ENCODE assay signal across 13 mouse cellular contexts in genomic region chr12:83551305-83551704, GRCm38 (mm10).
"Had no signal": no experiment of that assay in that cellular context is flagged by ENCODE, and none has a peak within 500 bp of the region (broad histone marks: within the 10 kb centered on the region; RNA-seq: fewer than 3 reads in every experiment).

No protein-coding gene starts in this region.

- H3K9me3 ChIP-seq: midbrain, embryonic 10.5 days; midbrain, embryonic 12.5 days; midbrain, embryonic 15.5 days; neural tube, embryonic 12.5 days; stomach, embryonic 15.5 days had no signal

- H3K27me3 ChIP-seq: midbrain, embryonic 12.5 days; midbrain, embryonic 15.5 days; neural tube, embryonic 12.5 days; stomach, embryonic 15.5 days had no signal

- H3K27ac ChIP-seq: midbrain, embryonic 10.5 days; midbrain, embryonic 12.5 days; midbrain, embryonic 15.5 days; neural tube, embryonic 12.5 days; stomach, embryonic 15.5 days; stomach, postnatal 0 days had no signal

- ATAC-seq: midbrain, embryonic 15.5 days had no signal

- H3K9ac ChIP-seq: lung, embryonic 14.5 days; midbrain, embryonic 12.5 days; midbrain, embryonic 15.5 days; neural tube, embryonic 12.5 days; stomach, embryonic 15.5 days had no signal

- H3K4me1 ChIP-seq: midbrain, embryonic 10.5 days; midbrain, embryonic 12.5 days; midbrain, embryonic 15.5 days; neural tube, embryonic 12.5 days; stomach, embryonic 15.5 days had no signal

- DNase-seq: lung, embryonic 14.5 days; lung, postnatal 10 days; lung, postnatal 4 days; right cerebral cortex, postnatal 14 days; thymus, adult 2 months; thymus, postnatal 25 days; thymus, postnatal 4 days had no signal

- H3K4me3 ChIP-seq: midbrain, embryonic 10.5 days; midbrain, embryonic 12.5 days; midbrain, embryonic 15.5 days; neural tube, embryonic 12.5 days; stomach, embryonic 15.5 days had no signal

- H3K4me2 ChIP-seq: lung, embryonic 14.5 days; midbrain, embryonic 12.5 days; midbrain, embryonic 15.5 days; neural tube, embryonic 12.5 days; stomach, embryonic 15.5 days had no signal
